Mouse (Mus musculus): Measurements from ENCODE around the gene Gm9513.

The Gm9513 gene

GRCm38 (mm10) chr9:36475338-36475737 is at the start of gene Gm9513:
Gene Gm9513, plus strand, starts transcription at chr9:36475638.
- DNase-seq = no peak

- DNase-seq = no peak
These were observed 43.9 kb upstream of the Gm9513 start, which contains the start of gene Gm7257 for GRCm38 (mm10) chr9:36431584-36431983. Gene Gm7257, plus strand, starts transcription at chr9:36431884.

DNA sequence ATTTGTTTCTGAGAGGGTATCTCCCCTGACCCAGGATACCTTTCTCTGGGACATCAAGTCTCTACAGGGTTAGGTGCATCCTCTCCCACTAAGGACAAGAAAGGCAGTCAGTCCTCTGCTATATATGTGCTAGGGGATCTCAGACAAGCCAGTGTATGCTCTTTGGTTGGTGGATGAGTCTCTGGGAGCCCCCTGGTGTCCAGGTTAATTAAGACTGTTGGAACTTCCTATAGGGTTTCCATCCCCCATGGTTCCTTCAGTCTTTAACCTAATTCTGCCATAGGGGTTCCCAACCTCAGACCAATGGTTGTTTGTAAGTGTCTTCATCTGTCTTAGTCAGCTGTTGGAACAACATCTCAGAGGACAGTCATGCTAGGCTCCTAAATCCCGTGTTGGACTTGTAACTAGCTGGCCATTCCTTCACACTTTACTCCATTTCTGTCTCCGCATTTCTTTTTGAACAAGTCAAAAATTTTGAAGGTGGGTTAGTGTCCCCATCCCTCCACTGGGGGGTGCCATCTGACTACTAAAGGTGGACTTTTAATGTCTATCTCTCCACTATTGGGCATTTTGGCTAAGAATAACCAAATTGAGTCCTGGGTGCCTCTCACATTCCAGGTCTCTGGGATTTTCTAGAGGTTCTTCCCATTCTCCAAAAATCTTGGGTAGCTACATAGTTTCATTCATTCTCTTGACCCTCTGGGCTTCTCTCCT is 40.2 kb upstream of the Gm9513 start:
- peak; percentile 2 for DNase-seq

DNA sequence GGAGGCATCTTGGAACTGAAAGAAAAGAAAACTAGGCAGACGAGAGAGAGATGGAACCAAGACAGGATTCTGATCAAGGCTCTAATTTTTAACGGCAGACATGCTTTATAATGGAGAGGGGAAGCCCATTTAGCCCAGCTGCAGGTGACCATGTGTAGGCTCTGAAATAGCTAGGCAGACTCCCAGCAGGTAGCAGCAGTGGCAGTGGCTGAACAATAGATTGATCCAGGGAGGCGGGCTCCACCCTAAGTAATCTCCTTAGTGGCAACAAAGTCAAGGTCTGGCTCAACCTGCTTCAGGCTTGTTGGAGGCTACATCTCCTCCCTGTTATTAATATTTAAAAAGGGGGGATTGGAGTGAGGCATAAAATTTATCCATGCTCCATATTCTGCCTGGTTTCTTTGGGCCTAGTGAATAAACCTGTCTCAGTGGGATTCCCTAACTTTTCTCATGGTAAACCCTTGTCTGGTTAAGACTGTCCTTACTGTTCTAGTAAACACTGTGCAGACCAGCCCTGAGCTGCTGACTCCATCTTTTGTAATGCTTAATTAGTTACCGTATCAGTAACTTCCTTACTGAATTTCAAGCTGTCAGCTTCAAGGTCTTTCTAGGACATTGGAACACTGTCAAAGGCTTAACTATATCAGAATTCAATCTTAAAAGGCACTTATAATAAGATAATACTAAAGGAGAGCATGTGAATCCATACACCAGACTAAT is 19.2 kb downstream of the Gm9513 start:
- no peak for DNase-seq

DNA sequence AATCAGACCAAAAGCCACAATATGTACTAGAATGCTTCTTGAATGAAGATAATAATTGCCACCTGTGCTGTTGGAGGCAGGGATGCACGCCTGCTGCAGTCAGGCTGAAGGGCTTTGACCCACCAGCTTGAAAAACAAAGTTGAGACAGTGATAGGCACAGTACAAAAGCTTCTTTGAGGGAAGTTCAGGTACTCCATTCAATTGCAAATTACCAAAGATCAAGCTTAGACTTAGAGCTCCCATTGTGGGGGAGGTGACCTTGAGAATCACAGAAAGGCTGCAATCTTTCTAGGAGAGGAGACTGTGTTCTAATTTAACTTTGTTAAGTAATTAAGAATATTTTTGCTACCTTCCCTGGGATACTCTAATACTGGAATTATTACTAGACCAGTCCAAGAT is 20.4 kb downstream of the Gm9513 start:
- DNase-seq = no peak

GRCm38 (mm10) chr9:36504211-36504610 is 28.8 kb downstream of the Gm9513 start:
- no peak for DNase-seq
